Comparison of ENCODE assay signal across 18 mouse cellular contexts in the genomic region with DNA sequence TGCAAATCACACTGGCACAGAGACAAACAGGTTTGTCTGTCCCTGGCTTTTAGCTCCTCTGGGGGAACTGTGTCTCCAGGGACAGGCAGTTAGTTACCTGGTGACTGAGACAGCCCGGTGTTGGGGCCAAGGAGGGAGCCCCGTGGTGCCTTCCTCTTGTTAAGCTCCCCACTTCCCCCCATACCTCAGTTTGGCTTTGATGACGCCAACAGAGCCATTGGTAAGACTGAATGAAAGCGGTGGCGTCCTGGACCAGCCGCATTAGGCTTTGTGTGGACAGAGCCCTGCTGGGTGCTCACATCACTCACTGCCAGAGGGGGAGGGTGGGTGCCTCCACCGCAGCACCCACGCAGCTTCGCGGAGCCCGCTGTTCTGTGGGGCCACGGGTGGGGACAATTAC. TPM values are rescaled to one million over a fixed set of nuclear protein-coding genes. Genes with fewer than 3 reads are reported as not detected.
A peak's percentile ranks its signal among the peaks of the same experiment; 100 is the strongest.
DNase-seq lines count a peak whose midpoint lies in the region; ATAC-seq and TF ChIP-seq lines count a peak whose summit lies in the region.
"Had no signal": no experiment of that assay in that cellular context is flagged by ENCODE, and none has a peak within 500 bp of the region (broad histone marks: within the 10 kb centered on the region; RNA-seq: fewer than 3 reads in every experiment).

No protein-coding gene starts in this region.

- 0 out of 2 replicates have a peak overlapping the region, but pooled peaks have one; percentile 71 for H3K4me3 ChIP-seq in forebrain, embryonic 10.5 days
- H3K4me3 ChIP-seq in forebrain, postnatal 0 days (ENCODE audit: low read depth, low read length) = no peak overlapping the region
- no peak overlapping the region for H3K4me3 ChIP-seq in hindbrain, embryonic 13.5 days
- H3K4me3 ChIP-seq in hindbrain, embryonic 14.5 days (replicated peaks; ENCODE audit: low read length) = no peak overlapping the region
- H3K4me3 ChIP-seq in limb, embryonic 13.5 days = no peak overlapping the region
- H3K4me3 ChIP-seq: heart, adult 2 months; intestine, embryonic 15.5 days had no signal

- ATAC-seq in forebrain, postnatal 0 days = no peak
- no peak for ATAC-seq in hindbrain, embryonic 13.5 days (ENCODE audit: low FRiP score)
- ATAC-seq in hindbrain, embryonic 14.5 days (ENCODE audit: low FRiP score) = no peak
- ATAC-seq in limb, embryonic 13.5 days (ENCODE audit: low FRiP score, low read depth) = no peak
- ATAC-seq: forebrain, embryonic 14.5 days; intestine, embryonic 15.5 days had no signal

- DNase-seq in forebrain, embryonic 10.5 days (ENCODE audit: extremely low spot score, low spot score) = no peak
- DNase-seq in forebrain, postnatal 0 days = no peak
- no peak for DNase-seq in hindbrain, embryonic 14.5 days (ENCODE audit: low spot score)
- DNase-seq in T-cell, adult 2 months (ENCODE audit: low spot score) = peak; percentile 26
- no peak for DNase-seq in right cerebral cortex, adult 18-20 months
- DNase-seq: adrenal gland, adult 2 months; cerebellum, adult 2 months; heart, adult 2 months; liver; lung, adult 18-20 months; lung, postnatal 36 days; retina, postnatal 1 day; thymus, adult 2 months had no signal

- no peak for TF ChIP-seq CTCF in forebrain, postnatal 0 days (IDR thresholded peaks at IDR 0.05; ENCODE audit: low read depth)

- WGBS in forebrain, embryonic 10.5 days = 2% methylated on average over 12 of the region's 12 CpGs
- WGBS in forebrain, postnatal 0 days = 4% methylated on average over 12 of the region's 12 CpGs
- WGBS in hindbrain, embryonic 13.5 days = 2% methylated on average over 12 of the region's 12 CpGs
- WGBS in hindbrain, embryonic 14.5 days = 2% methylated on average over 12 of the region's 12 CpGs
- 3% methylated on average over 12 of the region's 12 CpGs for WGBS in limb, embryonic 13.5 days

- H3K27ac ChIP-seq in forebrain, embryonic 10.5 days = no peak overlapping the region
- H3K27ac ChIP-seq in forebrain, postnatal 0 days (ENCODE audit: low read depth, low read length) = no peak overlapping the region
- no peak overlapping the region for H3K27ac ChIP-seq in hindbrain, embryonic 13.5 days
- no peak overlapping the region for H3K27ac ChIP-seq in hindbrain, embryonic 14.5 days
- H3K27ac ChIP-seq in limb, embryonic 13.5 days = no peak overlapping the region
- H3K27ac ChIP-seq: heart, adult 2 months; intestine, embryonic 15.5 days had no signal

- no peaks in the 10 kb centered on the region for H3K9me3 ChIP-seq in forebrain, embryonic 10.5 days
- no peaks in the 10 kb centered on the region for H3K9me3 ChIP-seq in forebrain, postnatal 0 days (ENCODE audit: low read length)
- H3K9me3 ChIP-seq in hindbrain, embryonic 13.5 days = no peaks in the 10 kb centered on the region
- H3K9me3 ChIP-seq in hindbrain, embryonic 14.5 days (ENCODE audit: control insufficient read depth, low read length) = no peaks in the 10 kb centered on the region
- H3K9me3 ChIP-seq in limb, embryonic 13.5 days = no peaks in the 10 kb centered on the region
- H3K9me3 ChIP-seq: intestine, embryonic 15.5 days had no signal

- H3K27me3 ChIP-seq in forebrain, embryonic 10.5 days (ENCODE audit: poor library complexity, severe bottlenecking) = peaks cover 58% of the 10 kb centered on the region
- peaks cover 35% of the 10 kb centered on the region for H3K27me3 ChIP-seq in forebrain, postnatal 0 days (ENCODE audit: insufficient read depth, low read length)
- H3K27me3 ChIP-seq in hindbrain, embryonic 13.5 days = peaks cover 57% of the 10 kb centered on the region
- peaks cover 53% of the 10 kb centered on the region for H3K27me3 ChIP-seq in hindbrain, embryonic 14.5 days (ENCODE audit: control insufficient read depth, insufficient read depth, low read length)
- peaks cover 61% of the 10 kb centered on the region for H3K27me3 ChIP-seq in limb, embryonic 13.5 days

- H3K4me1 ChIP-seq in forebrain, embryonic 10.5 days = peaks cover 47% of the 10 kb centered on the region
- no peaks in the 10 kb centered on the region; the same call in 1 of the 2 replicates for H3K4me1 ChIP-seq in forebrain, postnatal 0 days (ENCODE audit: insufficient read depth)
- H3K4me1 ChIP-seq in hindbrain, embryonic 13.5 days (replicated peaks) = peaks cover 41% of the 10 kb centered on the region
- H3K4me1 ChIP-seq in hindbrain, embryonic 14.5 days (replicated peaks; ENCODE audit: control insufficient read depth, insufficient read depth, low read length) = peaks cover 28% of the 10 kb centered on the region
- peaks cover 36% of the 10 kb centered on the region for H3K4me1 ChIP-seq in limb, embryonic 13.5 days

- no peak overlapping the region for H3K9ac ChIP-seq in forebrain, postnatal 0 days
- H3K9ac ChIP-seq in hindbrain, embryonic 13.5 days = no peak overlapping the region
- H3K9ac ChIP-seq in hindbrain, embryonic 14.5 days = no peak overlapping the region
- no peak overlapping the region for H3K9ac ChIP-seq in limb, embryonic 13.5 days
- H3K9ac ChIP-seq: intestine, embryonic 15.5 days had no signal

- no peak overlapping the region for H3K4me2 ChIP-seq in forebrain, postnatal 0 days (ENCODE audit: low read depth)
- H3K4me2 ChIP-seq in hindbrain, embryonic 13.5 days = peak overlapping the region; percentile 98; the same call in 1 of the 2 replicates
- H3K4me2 ChIP-seq in hindbrain, embryonic 14.5 days (replicated peaks) = no peak overlapping the region
- H3K4me2 ChIP-seq in limb, embryonic 13.5 days (replicated peaks) = peak overlapping the region; percentile 99; the same call in 1 of the 2 replicates

- H3K36me3 ChIP-seq in forebrain, embryonic 10.5 days (replicated peaks) = no peaks in the 10 kb centered on the region
- no peaks in the 10 kb centered on the region for H3K36me3 ChIP-seq in forebrain, postnatal 0 days (ENCODE audit: insufficient read depth)
- H3K36me3 ChIP-seq in hindbrain, embryonic 13.5 days = no peaks in the 10 kb centered on the region
- no peaks in the 10 kb centered on the region for H3K36me3 ChIP-seq in hindbrain, embryonic 14.5 days (replicated peaks; ENCODE audit: control insufficient read depth, insufficient read depth)
- no peaks in the 10 kb centered on the region for H3K36me3 ChIP-seq in limb, embryonic 13.5 days
- H3K36me3 ChIP-seq: G1E; intestine, embryonic 15.5 days had no signal

RNA-seq across cellular contexts. Expression of gene Tesc, which starts 1.7 kb away (rescaled TPM):
- polyA plus RNA-seq in forebrain, embryonic 10.5 days (2016; fragmentation: Nextera tagmentation; extraction: Ambion mirVana) = 0.52 and 0.92 TPM in 2 replicates
- 8.5 and 13.0 TPM in 2 replicates for total RNA-seq in forebrain, postnatal 0 days (2014; rRNA removed)
- 12.2 and 19.9 TPM in 2 replicates for polyA plus RNA-seq in forebrain, postnatal 0 days (2015; fragmentation: Nextera tagmentation; extraction: Ambion mirVana)
- 1.6 and 2.0 TPM in 2 replicates for polyA plus RNA-seq in hindbrain, embryonic 13.5 days (2015; fragmentation: Nextera tagmentation; extraction: Ambion mirVana)
- polyA plus RNA-seq in hindbrain, embryonic 14.5 days (2014; fragmentation: Nextera tagmentation; extraction: Ambion mirVana) = 4.3 and 4.9 TPM in 2 replicates
- 2.0 and 2.2 TPM in 2 replicates for polyA plus RNA-seq in limb, embryonic 13.5 days (2015; fragmentation: Nextera tagmentation; extraction: Ambion mirVana)
- total RNA-seq: G1E had no signal
- polyA plus RNA-seq: G1E had no signal

RNA-seq across cellular contexts. Expression of gene Fbxo21, which starts 49.4 kb away (rescaled TPM):
- 105 and 107 TPM in 2 replicates for polyA plus RNA-seq in forebrain, embryonic 10.5 days (2016; fragmentation: Nextera tagmentation; extraction: Ambion mirVana)
- total RNA-seq in forebrain, postnatal 0 days (2014; rRNA removed) = 176 and 197 TPM in 2 replicates
- polyA plus RNA-seq in forebrain, postnatal 0 days (2015; fragmentation: Nextera tagmentation; extraction: Ambion mirVana) = 150 and 161 TPM in 2 replicates
- 141 and 149 TPM in 2 replicates for polyA plus RNA-seq in hindbrain, embryonic 13.5 days (2015; fragmentation: Nextera tagmentation; extraction: Ambion mirVana)
- polyA plus RNA-seq in hindbrain, embryonic 14.5 days (2014; fragmentation: Nextera tagmentation; extraction: Ambion mirVana) = 142 and 156 TPM in 2 replicates
- 68.2 and 70.1 TPM in 2 replicates for polyA plus RNA-seq in limb, embryonic 13.5 days (2015; fragmentation: Nextera tagmentation; extraction: Ambion mirVana)

Comparison
In these comparisons a context has a peak if more than half of its experiments do, and no peak if none do; other contexts are left out.
1. H3K4me2 ChIP-seq: peak in hindbrain, embryonic 13.5 days (single experiment) and limb, embryonic 13.5 days (single experiment); none in forebrain, postnatal 0 days (single experiment) and hindbrain, embryonic 14.5 days (single experiment).